Mouse (Mus musculus) brain, embryonic 14.5 days (tissue): ENCODE measurements around the gene Ddx60. TPM values are rescaled to one million over a fixed set of nuclear protein-coding genes. Genes with fewer than 3 reads are reported as not detected.
"Not testable (repeated sequence)": the region's sequence is repeated elsewhere in the genome, so short reads cannot be mapped to it uniquely, and the experiment has no call there.

ENCODE experiments used
- DNase-seq: peaks from one replicate; pipeline ENCODE4 v3.0.0-alpha.2; 2011; ENCODE audit warnings: low read depth
- CTCF ChIP-seq: fragments of 200-500 bp; IDR thresholded peaks from 2 replicates; pipeline ENCODE4 v1.5.1; 2012; ENCODE audit warnings: inconsistent platforms, mild to moderate bottlenecking, moderate library complexity, borderline replicate concordance; ENCODE audit not compliant: insufficient read depth, insufficient read length; ENCODE audit errors: extremely low read depth
- POLR2A ChIP-seq: fragments of 200-500 bp; IDR thresholded peaks from 2 replicates; pipeline ENCODE4 v1.6.1; 2012; ENCODE audit warnings: mild to moderate bottlenecking, inconsistent platforms, borderline replicate concordance; ENCODE audit not compliant: poor library complexity, insufficient read depth, insufficient read length, severe bottlenecking; ENCODE audit errors: extremely low read depth
- polyA plus RNA-seq: library from polyadenylated mRNA; depleted of rRNA; stranded (reverse); fragments of >200 nt; gene quantifications from 2 replicates; pipeline ENCODE4 v1.2.3, GENCODE M21; 2012

The Ddx60 gene
- polyA plus RNA-seq, 1 experiment, result 0.11 TPM

- no peak for TF ChIP-seq CTCF
- no peak for TF ChIP-seq POLR2A
- DNase-seq, result no peak
Observed at GRCm38 (mm10) chr8:61920389-61920788, 7.5 kb upstream of the Ddx60 start.

GRCm38 (mm10) chr8:61921454-61922054 is 6.3 kb upstream of the Ddx60 start:
- TF ChIP-seq POLR2A, result no peak
- TF ChIP-seq CTCF, result no peak
- no peak for DNase-seq

GRCm38 (mm10) chr8:61924518-61924917 is 3.4 kb upstream of the Ddx60 start:
- no peak for TF ChIP-seq POLR2A
- no peak for DNase-seq

- TF ChIP-seq POLR2A (no peak), CTCF (no peak)
- no peak for DNase-seq
Observed at GRCm38 (mm10) chr8:61933243-61933642, 5.4 kb downstream of the Ddx60 start.

- DNase-seq, result peak; percentile 20
- TF ChIP-seq CTCF, result no peak
- no peak for TF ChIP-seq POLR2A
Observed at GRCm38 (mm10) chr8:61937576-61937975, 9.7 kb downstream of the Ddx60 start.

- not testable (repeated sequence) for DNase-seq
Observed at GRCm38 (mm10) chr8:61964591-61965375, 36.9 kb downstream of the Ddx60 start.

- no peak for TF ChIP-seq CTCF
- no peak for TF ChIP-seq POLR2A
- peak; percentile 8 for DNase-seq
Observed at GRCm38 (mm10) chr8:61969581-61969980, 41.7 kb downstream of the Ddx60 start.

GRCm38 (mm10) chr8:61984941-61985340 is 57.1 kb downstream of the Ddx60 start:
- no peak for DNase-seq
- TF ChIP-seq CTCF (no peak), POLR2A (no peak)

- DNase-seq, result no peak
- no peak for TF ChIP-seq CTCF
- TF ChIP-seq POLR2A, result no peak
Observed at GRCm38 (mm10) chr8:61985703-61986475, 58.0 kb downstream of the Ddx60 start.

GRCm38 (mm10) chr8:61989464-61989863 is 61.6 kb downstream of the Ddx60 start:
- DNase-seq, result peak; percentile 56
- no peak for TF ChIP-seq CTCF
- TF ChIP-seq POLR2A, result no peak

GRCm38 (mm10) chr8:61992796-61993195 is 64.9 kb downstream of the Ddx60 start:
- DNase-seq, result no peak
- TF ChIP-seq POLR2A (no peak), CTCF (no peak)

- no peak for DNase-seq
- TF ChIP-seq POLR2A, result no peak
- no peak for TF ChIP-seq CTCF
Observed at GRCm38 (mm10) chr8:61997125-61997524, 69.2 kb downstream of the Ddx60 start.

- TF ChIP-seq POLR2A (no peak), CTCF (no peak)
Observed at GRCm38 (mm10) chr8:62014166-62014565, 86.3 kb downstream of the Ddx60 start.

More at GRCm38 (mm10) chr8:62014166-62014565, 86.3 kb downstream of the Ddx60 start:
- DNase-seq, result no peak
